Comparison of ENCODE assay signal across 8 mouse cellular contexts in the genomic region with DNA sequence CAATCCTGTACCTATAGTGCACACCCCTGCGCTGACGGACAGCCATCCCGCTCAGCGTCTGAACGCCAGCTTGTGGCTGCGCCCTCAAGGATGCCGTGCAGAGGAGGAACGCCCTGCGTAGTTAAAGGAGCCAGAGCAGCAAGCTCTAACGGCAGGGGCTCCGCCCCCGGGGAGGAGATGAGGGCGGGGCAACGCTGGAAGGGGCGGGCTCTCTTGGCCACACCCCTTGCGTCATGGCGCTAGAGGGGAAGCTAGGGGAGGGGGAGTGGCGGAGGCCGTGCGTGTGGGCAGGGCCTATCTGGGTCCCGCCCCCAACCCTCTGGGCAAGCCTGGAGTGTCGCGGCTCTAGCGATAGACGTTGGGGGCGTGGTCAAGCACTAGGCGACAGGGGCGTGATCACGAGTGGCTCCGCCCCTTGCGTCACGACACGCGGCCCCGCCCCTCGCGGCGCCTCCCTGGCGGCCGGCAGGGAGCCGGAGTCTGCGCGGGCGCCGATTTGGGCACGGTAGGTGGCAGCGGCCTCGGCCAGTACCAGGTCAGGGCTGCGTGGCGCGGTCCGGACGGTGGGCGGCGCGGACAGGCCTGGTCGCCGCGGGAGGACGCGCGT. TPM values are rescaled to one million over a fixed set of nuclear protein-coding genes. Genes with fewer than 3 reads are reported as not detected.
DNase-seq lines count a peak whose midpoint lies in the region; ATAC-seq and TF ChIP-seq lines count a peak whose summit lies in the region.

A gene (plus strand): TSS at position 425 of the 607 bp plus-strand sequence.

- peak within 1 kb of the TSS; percentile 86 for H3K4me3 ChIP-seq in forebrain, embryonic 10.5 days
- H3K4me3 ChIP-seq in heart, embryonic 15.5 days = peak within 1 kb of the TSS; percentile 80
- H3K4me3 ChIP-seq in liver, embryonic 14.5 days (ENCODE audit: insufficient read depth in 1 of 2, low read depth in 2 of 2, low read length in 2 of 2) = peak within 1 kb of the TSS; percentile 73 to 80
- H3K4me3 ChIP-seq in neural tube, embryonic 11.5 days (ENCODE audit: low read depth, low read length) = peak within 1 kb of the TSS; percentile 73
- H3K4me3 ChIP-seq in stomach, postnatal 0 days (ENCODE audit: low read depth, low read length) = peak within 1 kb of the TSS; percentile 78

- peak; percentile 17 for TF ChIP-seq CTCF in liver, embryonic 14.5 days (IDR thresholded peaks at IDR 0.05; ENCODE audit: low read depth)
- TF ChIP-seq CTCF in stomach, postnatal 0 days (IDR thresholded peaks at IDR 0.05; ENCODE audit: low read depth) = peak; percentile 36; the same call in 1 of the 2 replicates

- H3K27ac ChIP-seq in forebrain, embryonic 10.5 days = peak within 1 kb of the TSS; percentile 90
- H3K27ac ChIP-seq in heart, embryonic 15.5 days = peak within 1 kb of the TSS; percentile 75
- H3K27ac ChIP-seq in liver, embryonic 14.5 days = peak within 1 kb of the TSS; percentile 18
- no peak within 1 kb of the TSS for H3K27ac ChIP-seq in neural tube, embryonic 11.5 days (ENCODE audit: low read depth, low read length)
- peak within 1 kb of the TSS; percentile 85 for H3K27ac ChIP-seq in stomach, postnatal 0 days (replicated peaks)

- no peaks in the 10 kb centered on the region for H3K9me3 ChIP-seq in forebrain, embryonic 10.5 days
- no peaks in the 10 kb centered on the region for H3K9me3 ChIP-seq in heart, embryonic 15.5 days (replicated peaks)
- no peaks in the 10 kb centered on the region for H3K9me3 ChIP-seq in liver, embryonic 14.5 days (ENCODE audit: control insufficient read depth, low read length)
- H3K9me3 ChIP-seq in neural tube, embryonic 11.5 days (ENCODE audit: control insufficient read depth, low read length) = no peaks in the 10 kb centered on the region
- H3K9me3 ChIP-seq in stomach, postnatal 0 days (ENCODE audit: control insufficient read depth, low read length) = no peaks in the 10 kb centered on the region

- no peak for TF ChIP-seq EP300 in liver, embryonic 14.5 days (IDR thresholded peaks at IDR 0.05; ENCODE audit: low read depth)
- TF ChIP-seq EP300 in stomach, postnatal 0 days (optimal IDR thresholded peaks at IDR 0.05) = no peak

- peak; percentile 100 for DNase-seq in CD8-positive naive resting alpha-beta T cell, adult 2 months (ENCODE audit: low read depth in 2 of 2, low spot score in 2 of 2)
- peak; percentile 98 for DNase-seq in c-Kit-positive CD71-negative TER-119-negative erythroid progenitor cells, embryonic 14.5 days (ENCODE audit: low read depth)
- DNase-seq in forebrain, embryonic 10.5 days (ENCODE audit: extremely low spot score, low spot score) = peak; percentile 98
- DNase-seq in kidney, postnatal 25 days = peak; percentile 99 to 100
- peak; percentile 92 to 96 (median 96) for DNase-seq in liver, embryonic 14.5 days (ENCODE audit: low read depth in 3 of 3, low spot score in 3 of 3)
- peak; percentile 100 for DNase-seq in neural tube, embryonic 11.5 days (ENCODE audit: low spot score)
- peak; percentile 100 for DNase-seq in stomach, postnatal 0 days (ENCODE audit: low spot score)

- peaks cover 75% of the 10 kb centered on the region for H3K4me1 ChIP-seq in forebrain, embryonic 10.5 days
- peaks cover 39% of the 10 kb centered on the region for H3K4me1 ChIP-seq in heart, embryonic 15.5 days (replicated peaks)
- peaks cover 16 to 32% of the 10 kb centered on the region in 2 experiments for H3K4me1 ChIP-seq in liver, embryonic 14.5 days (replicated peaks; ENCODE audit: control insufficient read depth in 2 of 2, insufficient read depth in 2 of 2, low read length in 1 of 2)
- no peaks in the 10 kb centered on the region for H3K4me1 ChIP-seq in neural tube, embryonic 11.5 days (ENCODE audit: control insufficient read depth, insufficient read depth, low read length)
- no peaks in the 10 kb centered on the region for H3K4me1 ChIP-seq in stomach, postnatal 0 days (replicated peaks; ENCODE audit: control insufficient read depth, insufficient read depth)

- H3K27me3 ChIP-seq in forebrain, embryonic 10.5 days (ENCODE audit: poor library complexity, severe bottlenecking) = peaks cover 19% of the 10 kb centered on the region
- H3K27me3 ChIP-seq in heart, embryonic 15.5 days = 0 out of 2 replicates have a peak, but pooled peaks cover 4% of the 10 kb centered on the region
- H3K27me3 ChIP-seq in liver, embryonic 14.5 days (ENCODE audit: control insufficient read depth, insufficient read depth, low read length) = no peaks in the 10 kb centered on the region
- H3K27me3 ChIP-seq in neural tube, embryonic 11.5 days (ENCODE audit: control insufficient read depth, insufficient read depth, low read length) = no peaks in the 10 kb centered on the region
- H3K27me3 ChIP-seq in stomach, postnatal 0 days (ENCODE audit: control insufficient read depth, insufficient read depth, low read length) = no peaks in the 10 kb centered on the region

- H3K4me2 ChIP-seq in heart, embryonic 15.5 days = peak within 1 kb of the TSS; percentile 82
- H3K4me2 ChIP-seq in liver, embryonic 14.5 days (ENCODE audit: low read depth) = peak within 1 kb of the TSS; percentile 81
- H3K4me2 ChIP-seq in neural tube, embryonic 11.5 days (ENCODE audit: low read depth) = peak within 1 kb of the TSS; percentile 92
- peak within 1 kb of the TSS; percentile 90 for H3K4me2 ChIP-seq in stomach, postnatal 0 days (replicated peaks; ENCODE audit: low read depth)

- under 1% methylated on average over 62 of the region's 62 CpGs for WGBS in forebrain, embryonic 10.5 days
- WGBS in heart, embryonic 15.5 days = under 1% methylated on average over 54 of the region's 62 CpGs
- under 1% methylated on average over 62 of the region's 62 CpGs for WGBS in liver, embryonic 14.5 days (ENCODE audit: insufficient replicate concordance)
- WGBS in neural tube, embryonic 11.5 days = under 1% methylated on average over 62 of the region's 62 CpGs
- 0% methylated on average over 44 of the region's 62 CpGs for whole genome bisulfite sequencing in stomach, postnatal 0 days

- H3K36me3 ChIP-seq in forebrain, embryonic 10.5 days (replicated peaks) = no peaks in the 10 kb centered on the region
- no peaks in the 10 kb centered on the region for H3K36me3 ChIP-seq in heart, embryonic 15.5 days
- no peaks in the 10 kb centered on the region for H3K36me3 ChIP-seq in liver, embryonic 14.5 days (replicated peaks; ENCODE audit: control insufficient read depth, insufficient read depth, low read depth)
- H3K36me3 ChIP-seq in neural tube, embryonic 11.5 days (ENCODE audit: control insufficient read depth, insufficient read depth, low read length) = no peaks in the 10 kb centered on the region
- H3K36me3 ChIP-seq in stomach, postnatal 0 days (ENCODE audit: control insufficient read depth, insufficient read depth, low read length) = no peaks in the 10 kb centered on the region

- peak; percentile 97 for ATAC-seq in heart, embryonic 15.5 days (replicated peaks; ENCODE audit: insufficient number of reproducible peaks, insufficient read depth, low FRiP score, low read depth)
- peak; percentile 90 for ATAC-seq in liver, embryonic 14.5 days (ENCODE audit: insufficient read depth)
- ATAC-seq in neural tube, embryonic 11.5 days (ENCODE audit: insufficient read depth, low FRiP score, low TSS enrichment) = peak; percentile 92
- peak; percentile 96 for ATAC-seq in stomach, postnatal 0 days (ENCODE audit: low FRiP score, low TSS enrichment)

- peak within 1 kb of the TSS; percentile 89 for H3K9ac ChIP-seq in heart, embryonic 15.5 days
- H3K9ac ChIP-seq in liver, embryonic 14.5 days (replicated peaks) = peak within 1 kb of the TSS; percentile 81
- peak within 1 kb of the TSS; percentile 80 for H3K9ac ChIP-seq in neural tube, embryonic 11.5 days (ENCODE audit: low read length)
- peak within 1 kb of the TSS; percentile 89 for H3K9ac ChIP-seq in stomach, postnatal 0 days (ENCODE audit: low read length)

RNA-seq across cellular contexts. Expression of the gene that starts here (rescaled TPM):
- polyA plus RNA-seq in forebrain, embryonic 10.5 days (2016; fragmentation: Nextera tagmentation; extraction: Ambion mirVana) = 36.7 and 37.7 TPM in 2 replicates
- polyA plus RNA-seq in heart, embryonic 15.5 days (2015; fragmentation: Nextera tagmentation; extraction: Ambion mirVana) = 38.5 and 47.8 TPM in 2 replicates
- polyA plus RNA-seq in liver, embryonic 14.5 days (2012; rRNA removed) = 16.2 and 17.2 TPM in 2 replicates
- 30.7 and 30.9 TPM in 2 replicates for polyA plus RNA-seq in liver, embryonic 14.5 days (2014; fragmentation: Nextera tagmentation; extraction: Ambion mirVana)
- polyA plus RNA-seq in neural tube, embryonic 11.5 days (2014; fragmentation: Nextera tagmentation; extraction: Ambion mirVana) = 28.6 and 30.0 TPM in 2 replicates
- 29.2 and 30.2 TPM in 2 replicates for polyA plus RNA-seq in stomach, postnatal 0 days (2015; fragmentation: Nextera tagmentation; extraction: Ambion mirVana)
